Mouse (Mus musculus) E14TG2a.4 (cell line): ENCODE data around the gene Strip1.

Source experiments
- CTCF ChIP-seq: conservative IDR thresholded peaks from 2 replicates; pipeline ENCODE4 v1.5.1; 2014; ENCODE audit warnings: low read length
- NANOG ChIP-seq: IDR thresholded peaks from 2 replicates; pipeline ENCODE4 v1.6.1; 2014; ENCODE audit warnings: borderline replicate concordance, low read length, mixed read lengths
- POU5F1 ChIP-seq: IDR thresholded peaks from 2 replicates; pipeline ENCODE4 v1.6.1; 2014; ENCODE audit warnings: low read length, borderline replicate concordance

DNA sequence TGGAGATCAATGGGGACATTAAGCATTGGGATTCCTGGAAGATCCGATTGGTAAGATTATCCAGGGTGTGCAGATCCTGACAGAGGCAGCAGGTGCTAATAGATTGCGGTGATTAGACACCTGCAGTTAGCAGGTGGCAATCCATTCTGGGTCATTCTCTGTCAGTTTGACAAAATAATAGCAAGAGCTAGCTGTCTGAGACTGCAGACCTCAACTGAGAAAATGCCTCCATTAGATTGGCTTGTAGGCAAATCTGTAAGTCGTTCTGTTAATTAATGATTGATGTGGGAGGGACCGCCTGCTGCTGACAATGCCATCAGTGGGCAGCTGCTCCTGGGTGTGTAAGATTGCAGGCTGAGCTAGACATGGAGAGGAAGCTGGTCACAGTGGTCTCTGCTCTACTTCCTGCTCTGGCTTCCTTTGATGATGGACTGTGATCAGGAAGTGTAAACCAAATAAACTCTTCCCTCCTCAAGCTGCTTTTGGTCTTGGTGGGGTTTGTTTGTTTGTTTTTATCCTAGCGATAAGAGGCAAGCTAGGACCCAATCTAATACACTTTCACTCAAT lies 6.2 kb upstream of the Strip1 start:
- no peak for TF ChIP-seq CTCF
- no peak for TF ChIP-seq POU5F1
- no peak for TF ChIP-seq NANOG
